Mouse (Mus musculus) CH12.LX (cell line): ENCODE measurements at regions not wholly inside any gene's neighbourhood (a gene's known extent, or its start where the extent isn't known, plus 50 kb on each side); places are given as distances from the start of the nearest gene placed in this dataset.

ENCODE experiments used
- DNase-seq: peaks from one replicate; pipeline ENCODE4 v3.0.0-alpha.2; 2013; ENCODE audit errors: extremely low read depth
- H3K27ac ChIP-seq: 2 replicates; pipeline ENCODE4 v1.5.1; 2012; ENCODE audit warnings: low read depth, mild to moderate bottlenecking, control low read depth, moderate library complexity; ENCODE audit not compliant: insufficient read depth
- H3K27me3 ChIP-seq: replicated peaks from 2 replicates; pipeline ENCODE3; 2012; ENCODE audit warnings: inconsistent platforms
- H3K36me3 ChIP-seq, 2 experiments: replicated peaks in 1 of 2; 2 replicates each; pipeline versions ENCODE3 to v1.6.1; 2012; ENCODE audit warnings: inconsistent platforms in 1 of 2, low read length in 1 of 2, mild to moderate bottlenecking in 1 of 2, mixed read lengths in 1 of 2, moderate library complexity in 1 of 2; ENCODE audit not compliant: control insufficient read depth in 1 of 2, insufficient read depth in 1 of 2
- H3K4me1 ChIP-seq, 2 experiments: 2 replicates each; pipeline ENCODE4 v1.6.1; 2012; ENCODE audit warnings: inconsistent platforms in 1 of 2, moderate library complexity in 1 of 2; ENCODE audit not compliant: insufficient read depth in 2 of 2, control insufficient read depth in 1 of 2
- H3K4me2 ChIP-seq: 2 replicates; pipeline ENCODE4 v1.6.1; 2012; ENCODE audit warnings: low read depth, mild to moderate bottlenecking, control low read depth; ENCODE audit not compliant: poor library complexity, insufficient read depth, severe bottlenecking
- H3K4me3 ChIP-seq, 3 experiments: fragments of 150-350 bp in 1 of 3; sonication (generic) in 1 of 3; replicated peaks in 1 of 3; 2 replicates each; pipeline versions ENCODE3 to v1.5.1; 2011 to 2012; ENCODE audit warnings: low read depth in 2 of 3, low read length in 2 of 3, mild to moderate bottlenecking in 2 of 3, moderate library complexity in 2 of 3, control low read depth in 1 of 3, improper control_type of control experiment in 1 of 3, inconsistent platforms in 1 of 3, mixed read lengths in 1 of 3; ENCODE audit not compliant: poor library complexity in 1 of 3
- H3K79me2 ChIP-seq: replicated peaks from 2 replicates; pipeline ENCODE4 v1.6.1; 2012; ENCODE audit warnings: mild to moderate bottlenecking, moderate library complexity; ENCODE audit not compliant: control insufficient read depth, poor library complexity, insufficient read depth, severe bottlenecking; ENCODE audit errors: extremely low read depth
- H3K9ac ChIP-seq: 2 replicates; pipeline ENCODE4 v1.6.1; 2012; ENCODE audit warnings: low read depth, mild to moderate bottlenecking, control low read depth, moderate library complexity; ENCODE audit not compliant: insufficient read depth
- H3K9me3 ChIP-seq: replicated peaks from 2 replicates; pipeline ENCODE3; 2012; ENCODE audit warnings: low read length, inconsistent platforms, mixed read lengths
- CHD2 ChIP-seq: IDR thresholded peaks from 2 replicates; pipeline ENCODE4 v1.6.1; 2011; ENCODE audit warnings: low read length, improper control_type of control experiment
- CTCF ChIP-seq, 2 experiments: IDR thresholded peaks in 1 of 2; conservative IDR thresholded peaks in 1 of 2; 2 replicates each; pipeline ENCODE4 v1.5.1; 2011 to 2012; ENCODE audit warnings: low read depth in 2 of 2, low read length in 2 of 2, improper control_type of control experiment in 1 of 2, inconsistent platforms in 1 of 2, mild to moderate bottlenecking in 1 of 2, moderate library complexity in 1 of 2
- E2F4 ChIP-seq: IDR thresholded peaks from 2 replicates; pipeline ENCODE4 v1.6.1; 2011; ENCODE audit warnings: low read depth, low read length, improper control_type of control experiment; ENCODE audit not compliant: insufficient replicate concordance
- EP300 ChIP-seq: IDR thresholded peaks from 2 replicates; pipeline ENCODE4 v1.6.1; 2011; ENCODE audit warnings: low read length, improper control_type of control experiment
- GABPA ChIP-seq: IDR thresholded peaks from 2 replicates; pipeline ENCODE4 v1.6.1; 2012; ENCODE audit warnings: low read depth, low read length, improper control_type of control experiment, inconsistent platforms; ENCODE audit not compliant: insufficient replicate concordance
- HCFC1 ChIP-seq: IDR thresholded peaks from 2 replicates; pipeline ENCODE4 v1.6.1; 2012; ENCODE audit warnings: low read depth, mild to moderate bottlenecking, inconsistent platforms, low read length, improper control_type of control experiment
- IRF4 ChIP-seq: IDR thresholded peaks from 2 replicates; pipeline ENCODE4 v1.6.1; 2014; ENCODE audit warnings: low read depth, mild to moderate bottlenecking, inconsistent platforms, low read length, improper control_type of control experiment
- JUND ChIP-seq: conservative IDR thresholded peaks from 2 replicates; pipeline ENCODE4 v1.6.1; 2011; ENCODE audit warnings: low read depth, low read length, improper control_type of control experiment
- MAFK ChIP-seq: IDR thresholded peaks from 2 replicates; pipeline ENCODE4 v1.6.1; 2011; ENCODE audit warnings: low read length, improper control_type of control experiment; ENCODE audit not compliant: insufficient replicate concordance
- MAX ChIP-seq: IDR thresholded peaks from 2 replicates; pipeline ENCODE4 v1.6.1; 2011; ENCODE audit warnings: low read length, improper control_type of control experiment
- MEF2A ChIP-seq: IDR thresholded peaks from 2 replicates; pipeline ENCODE4 v1.6.1; 2014; ENCODE audit warnings: low read depth, mild to moderate bottlenecking, inconsistent platforms, low read length, improper control_type of control experiment, borderline replicate concordance
- PAX5 ChIP-seq: IDR thresholded peaks from 2 replicates; pipeline ENCODE4 v1.6.1; 2012; ENCODE audit warnings: low read length, inconsistent platforms, mixed read lengths
- POLR2A ChIP-seq: IDR thresholded peaks from 2 replicates; pipeline ENCODE4 v1.6.1; 2011; ENCODE audit warnings: low read depth, mild to moderate bottlenecking, improper control_type of control experiment, low read length
- POLR2AphosphoS2 ChIP-seq: IDR thresholded peaks from 2 replicates; pipeline ENCODE4 v1.6.1; 2011; ENCODE audit warnings: low read depth, low read length, improper control_type of control experiment
- RAD21 ChIP-seq: IDR thresholded peaks from 2 replicates; pipeline ENCODE4 v1.6.1; 2011; ENCODE audit warnings: low read depth, mild to moderate bottlenecking, low read length, improper control_type of control experiment, moderate library complexity
- SIN3A ChIP-seq: IDR thresholded peaks from 2 replicates; pipeline ENCODE4 v1.6.1; 2012; ENCODE audit warnings: low read length, improper control_type of control experiment, inconsistent platforms
- SMC3 ChIP-seq: IDR thresholded peaks from 2 replicates; pipeline ENCODE4 v1.6.1; 2011; ENCODE audit warnings: low read depth, low read length, improper control_type of control experiment
- TBP ChIP-seq: conservative IDR thresholded peaks from 2 replicates; pipeline ENCODE4 v1.6.1; 2011; ENCODE audit warnings: low read depth, low read length, improper control_type of control experiment
- USF1 ChIP-seq: IDR thresholded peaks from 2 replicates; pipeline ENCODE4 v1.6.1; 2014; ENCODE audit warnings: low read depth, mild to moderate bottlenecking, inconsistent platforms, low read length, improper control_type of control experiment
- ZNF384 ChIP-seq: IDR thresholded peaks from 2 replicates; pipeline ENCODE4 v1.6.1; 2012; ENCODE audit warnings: low read depth, low read length, improper control_type of control experiment, inconsistent platforms
- dilution Hi-C: fragments of 300-500 bp; cut with MboI; formaldehyde crosslinking; loops from 2 replicates; pipeline ENCODE4 v1.14.3; 2020; ENCODE audit warnings: low sequenced_read_pairs; ENCODE audit not compliant: extremely low pct_unique_long_range_greater_than_20kb, extremely low pct_ligation_motif_present
- in situ Hi-C: fragments of 300-500 bp; cut with MboI; formaldehyde crosslinking; loops from 3 replicates; pipeline ENCODE4 v1.14.3; 2019; ENCODE audit warnings: low sequenced_read_pairs, low pct_ligation_motif_present, low pct_unique_long_range_greater_than_20kb, mixed read lengths

DNA sequence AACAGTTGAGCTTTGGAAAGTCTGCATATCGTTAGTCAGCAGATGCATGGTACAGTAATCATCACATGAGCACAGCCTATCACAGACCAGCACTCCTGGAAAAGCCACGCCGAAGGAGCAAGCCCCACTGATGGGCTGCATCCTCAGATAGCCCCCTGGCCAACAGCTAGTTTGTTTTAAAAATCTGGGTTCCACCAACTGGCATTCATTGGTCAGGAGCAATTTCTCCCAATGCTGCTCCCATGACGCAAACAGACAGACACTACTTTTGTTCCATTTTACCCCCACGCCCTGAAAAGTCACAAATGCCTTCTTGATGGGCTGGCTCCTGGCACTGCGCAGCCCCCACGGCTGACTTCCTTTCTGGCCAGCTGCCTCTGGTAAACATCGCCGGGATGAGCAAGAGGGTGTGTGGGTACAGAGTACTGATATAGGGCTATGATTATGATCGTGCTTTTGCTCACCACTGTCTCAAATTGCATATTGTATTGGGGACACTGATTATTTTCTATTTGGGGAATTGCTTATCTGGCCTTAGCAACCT is 95.0 kb upstream of the Egflam start:
- no peaks in the 10 kb centered on the region for H3K4me1 ChIP-seq
- H3K27me3 ChIP-seq, result no peaks in the 10 kb centered on the region
- dilution Hi-C loops, result no loop called here
- no peak for DNase-seq
- H3K36me3 ChIP-seq, result no peaks in the 10 kb centered on the region
- no peaks in the 10 kb centered on the region for H3K79me2 ChIP-seq
- H3K4me3 ChIP-seq, result no peak overlapping the region
- no peaks in the 10 kb centered on the region for H3K9me3 ChIP-seq
- H3K4me2 ChIP-seq, result no peak overlapping the region
- H3K9ac ChIP-seq, result no peak overlapping the region
- in situ Hi-C loops, result no loop called here
- H3K27ac ChIP-seq, result no peak overlapping the region
- TF ChIP-seq ZNF384, result no peak

DNA sequence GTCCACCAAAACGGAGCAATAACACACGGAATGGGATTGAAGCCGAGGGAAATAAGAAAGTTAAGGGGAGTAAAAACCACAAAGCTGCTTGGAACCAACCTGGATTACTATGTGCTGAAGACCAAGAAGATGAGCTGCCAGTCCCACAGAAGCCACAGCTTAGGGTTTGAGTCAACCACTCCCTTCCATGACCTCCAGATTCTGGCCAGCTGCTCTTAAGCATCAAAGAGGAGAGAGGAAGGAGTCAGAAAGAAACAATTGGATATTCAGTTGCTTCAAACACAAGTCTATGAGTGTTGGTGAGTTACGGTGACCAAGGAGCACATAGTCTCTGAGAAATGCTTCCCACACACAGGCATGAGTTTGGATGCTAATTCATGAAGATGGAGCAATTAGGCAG is 99.7 kb upstream of the Egflam start:
- no peaks in the 10 kb centered on the region for H3K27me3 ChIP-seq
- dilution Hi-C loops, result no loop called here
- no peaks in the 10 kb centered on the region for H3K36me3 ChIP-seq
- no peak overlapping the region for H3K9ac ChIP-seq
- H3K79me2 ChIP-seq, result no peaks in the 10 kb centered on the region
- no peak overlapping the region for H3K4me2 ChIP-seq
- H3K4me1 ChIP-seq, result no peaks in the 10 kb centered on the region
- no peak overlapping the region for H3K27ac ChIP-seq
- no peak overlapping the region for H3K4me3 ChIP-seq
- DNase-seq, result no peak
- no peaks in the 10 kb centered on the region for H3K9me3 ChIP-seq
- in situ Hi-C loops, result no loop called here
- TF ChIP-seq RAD21 (no peak), GABPA (no peak), CHD2 (no peak)

DNA sequence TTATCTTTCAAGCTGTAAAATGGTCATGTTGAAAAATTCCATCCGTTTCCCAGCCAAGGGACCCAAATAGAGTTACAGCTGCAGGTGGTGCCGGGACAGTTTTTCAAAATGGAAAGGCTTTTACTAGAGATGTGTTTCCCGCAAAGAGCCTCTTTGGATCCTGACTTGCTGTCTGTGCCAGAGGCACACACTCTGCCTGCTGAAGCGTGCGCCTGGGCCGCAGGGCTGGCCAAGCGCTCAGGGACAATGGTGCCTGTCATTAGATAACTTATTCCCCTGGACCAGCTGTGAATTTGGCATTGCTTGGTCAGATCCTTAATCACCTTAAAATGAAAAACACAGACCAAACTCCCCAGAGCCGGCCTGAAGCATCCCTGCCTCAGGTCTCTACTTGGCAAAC is 110.3 kb upstream of the Egflam start:
- in situ Hi-C loops (no loop called here), dilution Hi-C loops (no loop called here)
- TF ChIP-seq POLR2AphosphoS2 (no peak), HCFC1 (no peak), SMC3 (no peak)
- Histone ChIP-seq H3K4me3 (no peak overlapping the region), H3K27ac (no peak overlapping the region), H3K9ac (no peak overlapping the region), H3K4me1 (no peaks in the 10 kb centered on the region), H3K4me2 (no peak overlapping the region), H3K9me3 (no peaks in the 10 kb centered on the region), H3K79me2 (no peaks in the 10 kb centered on the region), H3K27me3 (no peaks in the 10 kb centered on the region), H3K36me3 (no peaks in the 10 kb centered on the region)
- DNase-seq, result no peak

DNA sequence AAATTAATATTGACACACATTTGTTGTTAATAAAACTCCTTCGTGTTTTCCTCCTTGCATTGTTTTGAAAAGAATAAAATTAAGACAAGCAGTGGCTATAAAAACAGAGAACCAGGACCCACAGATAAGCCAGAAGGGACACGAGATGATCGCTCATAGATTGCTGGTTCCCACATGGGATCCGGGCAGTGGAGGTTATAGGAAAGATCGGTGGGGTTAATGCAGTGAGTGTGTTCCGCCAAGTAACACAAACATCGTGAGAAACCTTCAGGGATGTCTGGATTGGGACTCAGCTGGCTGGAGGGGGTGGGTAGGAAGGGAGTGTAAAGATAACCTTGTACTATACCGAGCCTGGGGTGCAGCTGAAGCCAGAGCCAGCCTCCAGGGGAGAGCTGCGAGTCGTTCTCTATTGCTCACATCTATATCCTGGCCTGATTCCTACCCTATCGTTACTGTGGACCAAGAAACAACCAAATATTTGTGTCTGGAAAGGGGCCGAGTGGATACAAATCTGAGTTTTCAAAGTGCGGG is 116.6 kb upstream of the Egflam start:
- Histone ChIP-seq H3K4me1 (no peaks in the 10 kb centered on the region), H3K36me3 (no peaks in the 10 kb centered on the region), H3K4me2 (no peak overlapping the region), H3K9me3 (no peaks in the 10 kb centered on the region), H3K27me3 (no peaks in the 10 kb centered on the region), H3K9ac (no peak overlapping the region), H3K27ac (no peak overlapping the region), H3K79me2 (no peaks in the 10 kb centered on the region), H3K4me3 (no peak overlapping the region)
- in situ Hi-C loops, result no loop called here
- no peak for TF ChIP-seq MEF2A
- TF ChIP-seq PAX5, result no peak
- TF ChIP-seq JUND, result no peak
- no peak for TF ChIP-seq E2F4
- no peak for TF ChIP-seq SIN3A
- TF ChIP-seq MAFK, result no peak
- no peak for TF ChIP-seq POLR2A
- TF ChIP-seq USF1, result no peak
- no peak for TF ChIP-seq RAD21
- TF ChIP-seq EP300, result no peak
- TF ChIP-seq IRF4, result no peak
- TF ChIP-seq MAX, result no peak
- no peak for TF ChIP-seq TBP
- no peak for TF ChIP-seq CTCF (conservative IDR thresholded peaks at IDR 0.05 in 1 of 2, IDR thresholded peaks at IDR 0.05 in 1 of 2; ENCODE audit: low read depth in 2 of 2, low read length in 2 of 2)
- DNase-seq, result no peak
- dilution Hi-C loops, result no loop called here
